Mouse (Mus musculus): ENCODE results near the gene Caskin1. TPM values are rescaled to one million over a fixed set of nuclear protein-coding genes. Genes with fewer than 3 reads are reported as not detected.

Caskin1 gene
- polyA plus RNA-seq, 1 experiment = 0.34 TPM

GRCm38 (mm10) chr17:24538950-24539349 lies 50.5 kb downstream of the Caskin1 start:
- no peak for TF ChIP-seq POLR2A (IDR thresholded peaks at IDR 0.05; ENCODE audit: borderline replicate concordance, low read depth, low read length)
- no peak for TF ChIP-seq CTCF (IDR thresholded peaks at IDR 0.05; ENCODE audit: low read depth, low read length)
- no peak overlapping the region for H3K27ac ChIP-seq (ENCODE audit: insufficient read depth, low read depth, low read length)
- H3K4me1 ChIP-seq (ENCODE audit: control insufficient read depth, insufficient read depth, low read length) = peaks cover 6% of the 10 kb centered on the region; the same call in 1 of the 2 replicates

DNA sequence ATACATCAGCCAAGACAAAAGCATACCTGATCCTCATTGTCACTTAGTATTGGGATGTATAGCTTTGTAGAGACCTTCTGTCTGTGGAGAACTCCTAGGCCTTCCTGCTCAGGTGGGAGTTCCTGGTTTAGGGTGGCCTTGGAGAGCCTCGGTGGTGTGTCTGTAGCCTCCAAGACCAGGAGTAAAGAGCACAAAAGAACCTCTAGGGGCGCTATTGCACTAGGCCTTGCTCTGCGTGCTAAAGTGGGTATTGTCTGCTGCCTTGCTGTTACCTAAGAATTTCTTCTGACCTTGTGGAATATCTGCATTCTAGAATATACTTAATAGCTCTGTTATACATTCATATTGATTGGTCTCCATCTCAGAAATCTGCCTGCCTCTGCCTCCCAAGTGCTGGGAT lies 52.0 kb downstream of the Caskin1 start:
- TF ChIP-seq POLR2A (IDR thresholded peaks at IDR 0.05; ENCODE audit: borderline replicate concordance, low read depth, low read length) (no peak), CTCF (IDR thresholded peaks at IDR 0.05; ENCODE audit: low read depth, low read length) (peak; percentile 52)
- Histone ChIP-seq H3K4me1 (ENCODE audit: control insufficient read depth, insufficient read depth, low read length) (peaks cover 6% of the 10 kb centered on the region; the same call in 1 of the 2 replicates), H3K27ac (ENCODE audit: insufficient read depth, low read depth, low read length) (no peak overlapping the region), H3K4me3 (ENCODE audit: insufficient read depth, low read length) (no peak overlapping the region)

More at GRCm38 (mm10) chr17:24538950-24539349, 50.5 kb downstream of the Caskin1 start:
- no peak overlapping the region for H3K4me3 ChIP-seq (ENCODE audit: insufficient read depth, low read length)

- H3K27ac ChIP-seq (ENCODE audit: insufficient read depth, low read depth, low read length) = no peak overlapping the region
- peaks cover 5% of the 10 kb centered on the region; the same call in 1 of the 2 replicates for H3K4me1 ChIP-seq (ENCODE audit: control insufficient read depth, insufficient read depth, low read length)
- TF ChIP-seq CTCF (IDR thresholded peaks at IDR 0.05; ENCODE audit: low read depth, low read length) (no peak), POLR2A (IDR thresholded peaks at IDR 0.05; ENCODE audit: borderline replicate concordance, low read depth, low read length) (no peak)
- H3K4me3 ChIP-seq (ENCODE audit: insufficient read depth, low read length) = no peak overlapping the region
These were observed 56.2 kb downstream of the Caskin1 start for GRCm38 (mm10) chr17:24544613-24545012.

DNA sequence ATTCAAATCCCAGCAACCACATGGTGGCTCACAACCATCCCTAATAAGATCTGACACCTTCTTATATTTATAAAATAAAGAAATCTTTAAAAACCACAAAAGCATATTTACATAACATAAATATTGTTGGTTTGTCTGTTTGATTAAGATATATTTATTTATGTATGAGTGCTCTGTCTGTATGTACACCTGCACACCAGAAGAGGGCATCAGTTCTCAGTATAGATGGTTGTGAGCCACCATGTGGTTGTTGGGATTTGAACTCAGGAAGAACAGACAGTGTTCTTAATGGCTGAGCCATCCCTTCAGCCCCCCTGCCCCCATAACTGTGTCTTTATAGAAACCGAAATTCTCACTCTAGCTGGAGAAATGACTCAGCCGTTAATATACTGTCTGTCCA lies 56.8 kb downstream of the Caskin1 start:
- TF ChIP-seq CTCF (IDR thresholded peaks at IDR 0.05; ENCODE audit: low read depth, low read length) (no peak), POLR2A (IDR thresholded peaks at IDR 0.05; ENCODE audit: borderline replicate concordance, low read depth, low read length) (no peak)
- Histone ChIP-seq H3K4me1 (ENCODE audit: control insufficient read depth, insufficient read depth, low read length) (peaks cover 3% of the 10 kb centered on the region; the same call in 1 of the 2 replicates), H3K4me3 (ENCODE audit: insufficient read depth, low read length) (no peak overlapping the region), H3K27ac (ENCODE audit: insufficient read depth, low read depth, low read length) (no peak overlapping the region)

- H3K4me1 ChIP-seq (ENCODE audit: control insufficient read depth, insufficient read depth, low read length) = peaks cover 7% of the 10 kb centered on the region
- no peak for TF ChIP-seq CTCF (IDR thresholded peaks at IDR 0.05; ENCODE audit: low read depth, low read length)
- TF ChIP-seq POLR2A (IDR thresholded peaks at IDR 0.05; ENCODE audit: borderline replicate concordance, low read depth, low read length) = no peak
- H3K27ac ChIP-seq (ENCODE audit: insufficient read depth, low read depth, low read length) = no peak overlapping the region
- no peak overlapping the region for H3K4me3 ChIP-seq (ENCODE audit: insufficient read depth, low read length)
These were observed 57.8 kb downstream of the Caskin1 start for GRCm38 (mm10) chr17:24546234-24546633.

GRCm38 (mm10) chr17:24548435-24548834 lies 60.0 kb downstream of the Caskin1 start:
- Histone ChIP-seq H3K4me3 (ENCODE audit: insufficient read depth, low read length) (peak overlapping the region; percentile 59), H3K4me1 (ENCODE audit: control insufficient read depth, insufficient read depth, low read length) (peaks cover 12% of the 10 kb centered on the region), H3K27ac (ENCODE audit: insufficient read depth, low read depth, low read length) (peak overlapping the region; percentile 67)
- TF ChIP-seq CTCF (IDR thresholded peaks at IDR 0.05; ENCODE audit: low read depth, low read length) (no peak), POLR2A (IDR thresholded peaks at IDR 0.05; ENCODE audit: borderline replicate concordance, low read depth, low read length) (no peak)

DNA sequence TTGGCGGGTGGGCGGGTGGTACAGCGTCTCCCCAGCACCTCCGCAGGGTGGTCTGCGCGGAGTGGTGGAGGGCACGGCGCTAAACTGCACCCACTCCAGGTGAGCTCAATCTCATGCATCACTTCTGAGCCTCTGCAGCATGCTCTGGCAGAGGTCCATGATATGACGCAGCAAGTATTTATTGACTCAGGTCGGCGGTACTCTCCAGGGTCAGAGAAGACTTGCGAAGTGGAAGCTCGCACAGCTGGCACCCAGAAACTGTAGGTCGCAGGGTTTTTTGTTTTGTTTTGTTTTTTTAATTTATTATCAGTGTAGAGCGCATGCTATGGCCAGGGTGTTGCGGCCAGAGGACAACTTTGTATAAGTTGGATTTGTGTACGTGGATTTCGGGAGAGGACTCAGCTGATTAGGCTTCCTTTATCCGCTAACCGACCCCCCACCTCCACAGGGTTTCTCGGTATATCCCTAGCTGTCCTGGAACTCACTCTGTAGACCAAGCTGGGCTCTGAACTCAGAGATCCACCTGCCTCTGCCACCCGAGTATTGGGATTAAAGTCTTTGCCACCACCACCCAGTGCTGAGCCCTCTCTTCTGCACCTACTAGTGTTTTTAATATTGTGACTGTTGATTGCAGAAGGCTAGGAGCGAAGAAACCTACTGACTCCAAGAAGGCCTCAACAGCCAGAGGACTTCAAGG lies 60.7 kb downstream of the Caskin1 start:
- TF ChIP-seq POLR2A (IDR thresholded peaks at IDR 0.05; ENCODE audit: borderline replicate concordance, low read depth, low read length) (no peak), CTCF (IDR thresholded peaks at IDR 0.05; ENCODE audit: low read depth, low read length) (no peak)

GRCm38 (mm10) chr17:24549618-24550415 lies 61.4 kb downstream of the Caskin1 start, which contains the start of gene Pkd1:
Gene Pkd1 (plus strand): TSS chr17:24549834.
- H3K27ac ChIP-seq (ENCODE audit: insufficient read depth, low read depth, low read length) = peak within 1 kb of the TSS; percentile 67
- TF ChIP-seq CTCF (IDR thresholded peaks at IDR 0.05; ENCODE audit: low read depth, low read length) (no peak), POLR2A (IDR thresholded peaks at IDR 0.05; ENCODE audit: borderline replicate concordance, low read depth, low read length) (peak; percentile 7; the same call in 1 of the 2 replicates)
- peak within 1 kb of the TSS; percentile 84 for H3K4me3 ChIP-seq (ENCODE audit: insufficient read depth, low read length)
- H3K4me1 ChIP-seq (ENCODE audit: control insufficient read depth, insufficient read depth, low read length) = peaks cover 12% of the 10 kb centered on the region

More for the DNA sequence above, 60.7 kb downstream of the Caskin1 start:
- peaks cover 12% of the 10 kb centered on the region for H3K4me1 ChIP-seq (ENCODE audit: control insufficient read depth, insufficient read depth, low read length)
- H3K4me3 ChIP-seq (ENCODE audit: insufficient read depth, low read length) = peak overlapping the region; percentile 59
- H3K27ac ChIP-seq (ENCODE audit: insufficient read depth, low read depth, low read length) = peak overlapping the region; percentile 67

DNA sequence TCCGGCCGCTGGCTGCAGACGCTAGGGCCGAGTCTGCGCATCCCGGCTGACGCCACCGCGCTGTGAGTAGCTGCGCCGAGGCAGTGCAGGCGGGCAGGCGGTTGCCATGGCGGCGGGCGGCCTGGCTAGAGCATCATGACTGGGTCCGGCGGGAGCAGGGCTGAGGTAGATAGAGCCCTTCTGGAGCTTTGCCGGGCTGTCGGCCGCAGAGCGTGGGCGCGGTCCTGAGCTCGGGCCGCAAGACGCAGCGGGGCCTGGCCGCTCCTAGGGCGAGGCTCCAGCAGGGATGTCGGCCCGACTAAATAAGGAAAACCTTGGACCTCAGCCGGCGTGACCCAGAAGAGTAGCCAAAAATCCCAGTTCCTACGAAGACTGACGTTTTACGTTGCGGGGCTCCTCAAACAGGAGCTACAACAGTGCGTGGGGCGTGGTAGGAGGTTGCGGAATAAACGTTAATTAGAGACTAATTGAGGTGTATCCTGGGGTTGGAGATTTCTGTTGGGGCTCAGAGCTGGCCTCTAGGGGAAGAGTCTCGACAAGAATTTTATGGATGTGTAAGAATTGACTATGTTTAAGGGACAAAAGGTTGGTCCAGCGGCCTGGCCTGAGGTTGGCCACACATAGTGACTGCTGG lies 62.1 kb downstream of the Caskin1 start:
- TF ChIP-seq CTCF (IDR thresholded peaks at IDR 0.05; ENCODE audit: low read depth, low read length) (no peak), POLR2A (IDR thresholded peaks at IDR 0.05; ENCODE audit: borderline replicate concordance, low read depth, low read length) (no peak)
- Histone ChIP-seq H3K4me3 (ENCODE audit: insufficient read depth, low read length) (peak overlapping the region; percentile 84), H3K27ac (ENCODE audit: insufficient read depth, low read depth, low read length) (peak overlapping the region; percentile 58), H3K4me1 (ENCODE audit: control insufficient read depth, insufficient read depth, low read length) (peaks cover 12% of the 10 kb centered on the region)

Measured in bone marrow macrophage, adult 2 months (primary cell).